Comparison of ENCODE assay signal across 1 mouse cellular context in genomic region chr6:38532500-38533420, GRCm38 (mm10).
TF ChIP-seq lines count a peak whose summit lies in the region.

No protein-coding gene starts in this region.

TF ChIP-seq in MEL, 35 proteins besides CTCF, POLR2A, EP300 and RAD21 (continued from another document):
- TF ChIP-seq MYC (IDR thresholded peaks at IDR 0.05; ENCODE audit: low read depth, low read length) (peak; percentile 27; the same call in 1 of the 2 replicates), ZKSCAN1 (IDR thresholded peaks at IDR 0.05; ENCODE audit: low read depth, low read length) (no peak), MEF2A (IDR thresholded peaks at IDR 0.05; ENCODE audit: extremely low read depth, insufficient replicate concordance, low read depth, low read length, poor library complexity, severe bottlenecking) (no peak), ZNF384 (IDR thresholded peaks at IDR 0.05; ENCODE audit: low read depth, low read length) (peak; percentile 54), NELFE (IDR thresholded peaks at IDR 0.05; ENCODE audit: low read depth, low read length) (peak; percentile 55), UBTF (IDR thresholded peaks at IDR 0.05; ENCODE audit: borderline replicate concordance, insufficient read depth, low read depth, low read length) (no peak), TBP (IDR thresholded peaks at IDR 0.05; ENCODE audit: low read depth, low read length) (peak; percentile 26; the same call in 1 of the 2 replicates), POLR2AphosphoS5 (IDR thresholded peaks at IDR 0.05; ENCODE audit: borderline replicate concordance, low read depth, low read length) (no peak), KAT2A (conservative IDR thresholded peaks at IDR 0.05; ENCODE audit: low read depth, low read length) (no peak), NRF1 (IDR thresholded peaks at IDR 0.05; ENCODE audit: insufficient read depth, low read depth, low read length, poor library complexity, severe bottlenecking) (0 out of 2 replicates have a peak, but pooled peaks have one; percentile 12), SIN3A (IDR thresholded peaks at IDR 0.05; ENCODE audit: low read length) (0 out of 2 replicates have a peak, but pooled peaks have one; percentile 23), BHLHE40 (IDR thresholded peaks at IDR 0.05; ENCODE audit: borderline replicate concordance, low read depth, low read length) (no peak), CHD2 (IDR thresholded peaks at IDR 0.05; ENCODE audit: low read length) (no peak), E2F4 (IDR thresholded peaks at IDR 0.05; ENCODE audit: borderline replicate concordance, low read depth, low read length) (no peak), JUND (IDR thresholded peaks at IDR 0.05; ENCODE audit: low read depth, low read length) (no peak), MAX (IDR thresholded peaks at IDR 0.05; ENCODE audit: low read length) (peak; percentile 49; the same call in 1 of the 2 replicates), GATA1 (IDR thresholded peaks at IDR 0.05; ENCODE audit: low read depth, low read length) (no peak), USF1 (IDR thresholded peaks at IDR 0.05; ENCODE audit: low read depth, low read length) (no peak), MXI1 (IDR thresholded peaks at IDR 0.05; ENCODE audit: low read depth, low read length) (0 out of 2 replicates have a peak, but pooled peaks have one; percentile 16), ZMIZ1 (IDR thresholded peaks at IDR 0.05; ENCODE audit: low read depth, low read length) (no peak), MAFK (IDR thresholded peaks at IDR 0.05; ENCODE audit: borderline replicate concordance, low read depth, low read length) (no peak), HCFC1 (IDR thresholded peaks at IDR 0.05; ENCODE audit: low read depth, low read length) (no peak), TCF12 (IDR thresholded peaks at IDR 0.05; ENCODE audit: low read depth, low read length) (0 out of 2 replicates have a peak, but pooled peaks have one; percentile 15), GABPA (IDR thresholded peaks at IDR 0.05; ENCODE audit: low read depth, low read length) (no peak), POLR2AphosphoS2 (IDR thresholded peaks at IDR 0.05; ENCODE audit: low read length) (no peak)
